In the genomic region with DNA sequence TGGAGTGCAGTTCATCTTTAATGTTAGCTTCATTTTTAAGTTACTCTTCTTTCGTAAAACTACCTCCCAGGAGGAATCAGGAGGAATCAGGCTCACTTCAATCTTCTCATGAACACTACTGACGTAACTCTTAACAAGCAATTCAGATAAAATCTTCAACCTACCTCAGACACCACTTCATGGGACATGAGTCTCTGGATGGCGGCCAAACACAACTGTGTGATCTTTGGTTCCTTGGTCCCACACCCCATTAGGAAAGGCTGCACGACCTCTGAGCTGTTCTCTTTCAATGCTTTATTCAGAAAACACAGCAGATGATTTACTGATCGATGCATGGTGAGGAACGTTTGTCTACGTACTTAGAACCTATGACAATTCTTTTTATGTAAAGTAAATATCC, we compare ENCODE assay signal across 18 mouse cellular contexts. TPM values are rescaled to one million over a fixed set of nuclear protein-coding genes. Genes with fewer than 3 reads are reported as not detected.
DNase-seq lines count a peak whose midpoint lies in the region; ATAC-seq and TF ChIP-seq lines count a peak whose summit lies in the region.
"Had no signal": no experiment of that assay in that cellular context is flagged by ENCODE, and none has a peak within 500 bp of the region (broad histone marks: within the 10 kb centered on the region; RNA-seq: fewer than 3 reads in every experiment).

No protein-coding gene starts in this region.

- H3K36me3 ChIP-seq in heart, postnatal 0 days (replicated peaks; ENCODE audit: control insufficient read depth, insufficient read depth, low read length) = peaks cover 18% of the 10 kb centered on the region
- H3K36me3 ChIP-seq in liver, postnatal 0 days (replicated peaks; ENCODE audit: insufficient read depth, low read length) = peaks cover 12% of the 10 kb centered on the region; the same call in 1 of the 2 replicates
- H3K36me3 ChIP-seq in liver, embryonic 11.5 days (ENCODE audit: control insufficient read depth, insufficient read depth, low read length) = peaks cover 8% of the 10 kb centered on the region; the same call in 1 of the 2 replicates

- H3K9me3 ChIP-seq in heart, postnatal 0 days (replicated peaks; ENCODE audit: control insufficient read depth, low read length) = no peaks in the 10 kb centered on the region
- no peaks in the 10 kb centered on the region for H3K9me3 ChIP-seq in liver, postnatal 0 days (ENCODE audit: low read length)
- no peaks in the 10 kb centered on the region for H3K9me3 ChIP-seq in liver, embryonic 11.5 days (ENCODE audit: control insufficient read depth, low read length)
- H3K9me3 ChIP-seq: embryonic facial prominence, embryonic 15.5 days; hindbrain, embryonic 10.5 days; liver, embryonic 12.5 days; neural tube, embryonic 15.5 days had no signal

- H3K27ac ChIP-seq in heart, postnatal 0 days (ENCODE audit: low read depth) = no peak overlapping the region
- no peak overlapping the region for H3K27ac ChIP-seq in liver, postnatal 0 days (ENCODE audit: low read depth)
- H3K27ac ChIP-seq in liver, embryonic 11.5 days (ENCODE audit: low read depth, low read length) = no peak overlapping the region
- H3K27ac ChIP-seq: embryonic facial prominence, embryonic 15.5 days; hindbrain, embryonic 10.5 days; liver, embryonic 12.5 days; neural tube, embryonic 15.5 days had no signal

- no peak for TF ChIP-seq EP300 in heart, postnatal 0 days (IDR thresholded peaks at IDR 0.05; ENCODE audit: low read depth)
- no peak for TF ChIP-seq EP300 in liver, postnatal 0 days (IDR thresholded peaks at IDR 0.05; ENCODE audit: low read depth)

- H3K4me2 ChIP-seq in heart, postnatal 0 days (ENCODE audit: low read depth, low read length) = peak overlapping the region; percentile 23; the same call in 1 of the 2 replicates
- H3K4me2 ChIP-seq in liver, postnatal 0 days (ENCODE audit: low read depth, low read length) = no peak overlapping the region
- H3K4me2 ChIP-seq in liver, embryonic 11.5 days = no peak overlapping the region
- H3K4me2 ChIP-seq: embryonic facial prominence, embryonic 15.5 days; liver, embryonic 12.5 days; neural tube, embryonic 15.5 days had no signal

- H3K9ac ChIP-seq in heart, postnatal 0 days (replicated peaks; ENCODE audit: low read depth, low read length) = no peak overlapping the region
- H3K9ac ChIP-seq in liver, postnatal 0 days (replicated peaks) = no peak overlapping the region
- H3K9ac ChIP-seq in liver, embryonic 11.5 days (ENCODE audit: low read depth, low read length) = no peak overlapping the region
- H3K9ac ChIP-seq: embryonic facial prominence, embryonic 15.5 days; liver, embryonic 12.5 days; neural tube, embryonic 15.5 days had no signal

- no peaks in the 10 kb centered on the region for H3K27me3 ChIP-seq in heart, postnatal 0 days (ENCODE audit: control insufficient read depth, insufficient read depth, low read length)
- no peaks in the 10 kb centered on the region for H3K27me3 ChIP-seq in liver, postnatal 0 days (ENCODE audit: insufficient read depth, low read length)
- no peaks in the 10 kb centered on the region for H3K27me3 ChIP-seq in liver, embryonic 11.5 days (replicated peaks; ENCODE audit: control insufficient read depth, insufficient read depth, low read length)
- H3K27me3 ChIP-seq: embryonic facial prominence, embryonic 15.5 days; liver, embryonic 12.5 days; neural tube, embryonic 15.5 days had no signal

- no peak for ATAC-seq in heart, postnatal 0 days (ENCODE audit: insufficient read depth, low read depth)
- ATAC-seq in liver, postnatal 0 days = no peak
- no peak for ATAC-seq in liver, embryonic 11.5 days (replicated peaks; ENCODE audit: low FRiP score)
- ATAC-seq: liver, embryonic 12.5 days had no signal

- DNase-seq in heart, postnatal 0 days (ENCODE audit: low spot score) = no peak
- no peak for DNase-seq in heart, postnatal 14 days
- DNase-seq in liver, postnatal 0 days = peak; percentile 41
- no peak for DNase-seq in liver, embryonic 11.5 days (ENCODE audit: low spot score)
- DNase-seq in kidney, postnatal 14 days = peak; percentile 41
- peak; percentile 38 for DNase-seq in lung, postnatal 10 days
- no peak for DNase-seq in embryo, embryonic 10.5 days (ENCODE audit: low spot score)
- DNase-seq: cerebellum, adult 9-10 months; gastrocnemius, postnatal 25 days; layer of hippocampus, postnatal 36 days; midbrain, embryonic 14.5 days; right cerebral cortex, postnatal 4 days; thymus, postnatal 25 days had no signal

- H3K4me1 ChIP-seq in heart, postnatal 0 days (ENCODE audit: control insufficient read depth, insufficient read depth) = peaks cover 15% of the 10 kb centered on the region; the same call in 1 of the 2 replicates
- H3K4me1 ChIP-seq in liver, postnatal 0 days (ENCODE audit: insufficient read depth) = no peaks in the 10 kb centered on the region
- H3K4me1 ChIP-seq in liver, embryonic 11.5 days (replicated peaks; ENCODE audit: control insufficient read depth, insufficient read depth, low read length) = no peaks in the 10 kb centered on the region
- H3K4me1 ChIP-seq: embryonic facial prominence, embryonic 15.5 days; hindbrain, embryonic 10.5 days; liver, embryonic 12.5 days; neural tube, embryonic 15.5 days had no signal

- no peak for TF ChIP-seq CTCF in heart, postnatal 0 days (IDR thresholded peaks at IDR 0.05; ENCODE audit: low read depth)
- no peak for TF ChIP-seq CTCF in liver, postnatal 0 days (IDR thresholded peaks at IDR 0.05; ENCODE audit: low read depth)

- WGBS in heart, postnatal 0 days = 34% methylated on average over 7 of the region's 7 CpGs
- 70% methylated on average over 7 of the region's 7 CpGs for WGBS in liver, postnatal 0 days (ENCODE audit: insufficient replicate concordance)
- 89% methylated on average over 7 of the region's 7 CpGs for WGBS in liver, embryonic 11.5 days

- H3K4me3 ChIP-seq in heart, postnatal 0 days (ENCODE audit: low read depth, low read length) = no peak overlapping the region
- no peak overlapping the region for H3K4me3 ChIP-seq in liver, postnatal 0 days (ENCODE audit: low read depth, low read length)
- no peak overlapping the region for H3K4me3 ChIP-seq in liver, embryonic 11.5 days (ENCODE audit: low read depth, low read length)
- H3K4me3 ChIP-seq: embryonic facial prominence, embryonic 15.5 days; hindbrain, embryonic 10.5 days; liver, embryonic 12.5 days; myocyte; neural tube, embryonic 15.5 days had no signal

- intact Hi-C loops in heart, postnatal 14 days (cut with DNase I) = no loop called here

RNA-seq across cellular contexts. Expression of a gene that starts 24.3 kb away (rescaled TPM):
- 35.0 and 62.0 TPM in 2 replicates for total RNA-seq in heart, postnatal 0 days (2014; rRNA removed; ENCODE audit: low replicate concordance)
- polyA plus RNA-seq in heart, postnatal 0 days (2015; fragmentation: Nextera tagmentation; extraction: Ambion mirVana) = 14.3 and 15.2 TPM in 2 replicates
- total RNA-seq in heart, postnatal 14 days (2021) = 10 to 100 TPM; 51.1 to 51.4 TPM
- polyA plus RNA-seq in liver, postnatal 0 days (2015; fragmentation: Nextera tagmentation; extraction: Ambion mirVana) = 12.0 and 12.3 TPM in 2 replicates
- 17.9 and 19.3 TPM in 2 replicates for polyA plus RNA-seq in liver, embryonic 11.5 days (2014; fragmentation: Nextera tagmentation; extraction: Ambion mirVana)

Comparison
In these comparisons a context has a peak if more than half of its experiments do, and no peak if none do; other contexts are left out.
1. DNase-seq: peak in liver, postnatal 0 days (single experiment), kidney, postnatal 14 days (single experiment) and lung, postnatal 10 days (single experiment); none in heart, postnatal 0 days (single experiment), heart, postnatal 14 days (0 of 2), liver, embryonic 11.5 days (single experiment) and embryo, embryonic 10.5 days (single experiment).